Mouse (Mus musculus): ENCODE results near the gene Tipin.

DNA sequence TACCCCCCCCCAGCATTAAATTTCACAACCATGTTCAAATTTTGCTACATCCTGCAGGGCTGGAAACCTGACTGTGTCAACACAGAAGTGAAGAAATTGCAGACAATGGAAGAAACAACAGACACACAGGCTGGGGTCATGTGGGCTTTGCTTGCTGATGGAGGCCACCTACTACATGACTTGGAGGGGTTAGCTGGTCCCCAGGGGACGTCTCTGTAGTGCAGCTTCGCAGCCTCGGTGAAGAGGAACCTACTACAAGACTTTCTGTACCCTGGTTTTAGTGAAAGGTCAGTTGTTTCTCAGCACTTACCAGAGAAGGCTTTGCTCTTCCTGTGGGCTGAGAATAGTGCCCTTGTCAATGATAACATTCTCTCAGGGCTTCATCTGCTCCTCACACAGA lies 10.1 kb upstream of the Tipin start:
- no peak for TF ChIP-seq CTCF (IDR thresholded peaks at IDR 0.05; ENCODE audit: low read depth)
- no peak for TF ChIP-seq EP300 (IDR thresholded peaks at IDR 0.05; ENCODE audit: low read depth)

All from liver, postnatal 0 days (tissue).